Mouse (Mus musculus) stomach, embryonic 15.5 days (tissue): ENCODE measurements around the gene Garnl3. TPM values are rescaled to one million over a fixed set of nuclear protein-coding genes. Genes with fewer than 3 reads are reported as not detected.

Experiments used
- ATAC-seq: fragments of 200-750 bp; cut with Nextera tagmentation; 2 replicates; pipeline ENCODE4 v1.8.0; 2017; ENCODE audit warnings: low read depth, moderate number of reproducible peaks, moderate TSS enrichment; ENCODE audit not compliant: insufficient read depth, low FRiP score
- H3K27ac ChIP-seq: fragments of 300-500 bp; sonication (generic); 2 replicates; pipeline ENCODE4 v1.5.1; 2015; ENCODE audit warnings: mild to moderate bottlenecking, inconsistent platforms
- H3K27me3 ChIP-seq: fragments of 300-500 bp; sonication (generic); replicated peaks from 2 replicates; pipeline ENCODE4 v1.6.1; 2015; ENCODE audit warnings: inconsistent platforms
- H3K36me3 ChIP-seq: fragments of 300-500 bp; sonication (generic); 2 replicates; pipeline ENCODE4 v1.6.1; 2015; ENCODE audit warnings: inconsistent platforms
- H3K4me1 ChIP-seq: fragments of 300-500 bp; sonication (generic); 2 replicates; pipeline ENCODE4 v1.6.1; 2015; ENCODE audit warnings: inconsistent platforms
- H3K4me2 ChIP-seq: fragments of 300-500 bp; sonication (generic); 2 replicates; pipeline ENCODE4 v1.6.1; 2015; ENCODE audit warnings: mild to moderate bottlenecking, inconsistent platforms
- H3K4me3 ChIP-seq: fragments of 300-500 bp; sonication (generic); replicated peaks from 2 replicates; pipeline ENCODE4 v1.5.1; 2015; ENCODE audit warnings: inconsistent platforms
- H3K9ac ChIP-seq: fragments of 300-500 bp; sonication (generic); 2 replicates; pipeline ENCODE4 v1.6.1; 2015; ENCODE audit warnings: inconsistent platforms
- H3K9me3 ChIP-seq: fragments of 300-500 bp; sonication (generic); 2 replicates; pipeline ENCODE4 v1.6.1; 2016; ENCODE audit warnings: inconsistent platforms
- WGBS: fragments of 180-500 bp; shearing (Covaris S2); methylation state at CpG from one replicate; pipeline ENCODE4 v1.1.7; 2015; 5-methylcytosine and 5-hydroxymethylcytosine counted together
- polyA plus RNA-seq: library from polyadenylated mRNA; unstranded; fragments of >200 nt; fragmentation: Nextera tagmentation; extraction: Ambion mirVana; gene quantifications from 2 replicates; pipeline ENCODE4 v1.2.1, GENCODE M21; 2015

The Garnl3 gene
- 14.0 and 14.4 TPM in 2 replicates for polyA plus RNA-seq

GRCm38 (mm10) chr2:33131500-33132092 lies at the start of gene Garnl3:
Gene Garnl3 (minus strand): TSS chr2:33131654.
- H3K9ac ChIP-seq, result no peak within 1 kb of the TSS
- H3K4me1 ChIP-seq, result peaks cover 16% of the 10 kb centered on the region
- ATAC-seq, result peak; percentile 5
- H3K27me3 ChIP-seq, result 0 out of 2 replicates have a peak, but pooled peaks cover 3% of the 10 kb centered on the region
- no peaks in the 10 kb centered on the region for H3K36me3 ChIP-seq
- peak within 1 kb of the TSS; percentile 81 for H3K27ac ChIP-seq
- peak within 1 kb of the TSS; percentile 76 for H3K4me3 ChIP-seq
- under 1% methylated on average over 22 of the region's 22 CpGs for WGBS
- no peaks in the 10 kb centered on the region for H3K9me3 ChIP-seq
- H3K4me2 ChIP-seq, result peak within 1 kb of the TSS; percentile 91

GRCm38 (mm10) chr2:33179930-33180630 lies 48.6 kb upstream of the Garnl3 start:
- Histone ChIP-seq H3K27ac (peak overlapping the region; percentile 44; the same call in 1 of the 2 replicates), H3K4me2 (no peak overlapping the region), H3K4me3 (no peak overlapping the region), H3K9ac (no peak overlapping the region), H3K4me1 (peaks cover 27% of the 10 kb centered on the region), H3K27me3 (no peaks in the 10 kb centered on the region), H3K9me3 (no peaks in the 10 kb centered on the region), H3K36me3 (no peaks in the 10 kb centered on the region)
- ATAC-seq, result peak; percentile 23; the same call in 1 of the 2 replicates
- 47% methylated on average over 16 of the region's 16 CpGs for WGBS

GRCm38 (mm10) chr2:33179171-33179929 lies 47.9 kb upstream of the Garnl3 start:
- H3K4me1 ChIP-seq, result peaks cover 27% of the 10 kb centered on the region
- H3K9me3 ChIP-seq, result no peaks in the 10 kb centered on the region
- H3K9ac ChIP-seq, result no peak overlapping the region
- no peaks in the 10 kb centered on the region for H3K36me3 ChIP-seq
- H3K4me2 ChIP-seq, result no peak overlapping the region
- no peak overlapping the region for H3K4me3 ChIP-seq
- H3K27ac ChIP-seq, result peak overlapping the region; percentile 44
- 74% methylated on average over 14 of the region's 14 CpGs for WGBS
- no peaks in the 10 kb centered on the region for H3K27me3 ChIP-seq
- ATAC-seq, result no peak

GRCm38 (mm10) chr2:33178243-33178932 lies 46.9 kb upstream of the Garnl3 start:
- peak overlapping the region; percentile 62 for H3K27ac ChIP-seq
- no peak overlapping the region for H3K4me3 ChIP-seq
- no peaks in the 10 kb centered on the region for H3K9me3 ChIP-seq
- WGBS, result 61% methylated on average over 11 of the region's 11 CpGs
- no peaks in the 10 kb centered on the region for H3K27me3 ChIP-seq
- H3K4me1 ChIP-seq, result peaks cover 27% of the 10 kb centered on the region
- H3K9ac ChIP-seq, result no peak overlapping the region
- H3K36me3 ChIP-seq, result no peaks in the 10 kb centered on the region
- ATAC-seq, result peak; percentile 19; the same call in 1 of the 2 replicates
- no peak overlapping the region for H3K4me2 ChIP-seq

- Histone ChIP-seq H3K4me1 (peaks cover 27% of the 10 kb centered on the region), H3K4me2 (no peak overlapping the region), H3K9me3 (no peaks in the 10 kb centered on the region), H3K4me3 (no peak overlapping the region), H3K27me3 (no peaks in the 10 kb centered on the region), H3K36me3 (no peaks in the 10 kb centered on the region), H3K27ac (peak overlapping the region; percentile 62), H3K9ac (no peak overlapping the region)
- peak; percentile 34; the same call in 1 of the 2 replicates for ATAC-seq
- 40% methylated on average over 12 of the region's 12 CpGs for whole genome bisulfite sequencing
These were observed 46.2 kb upstream of the Garnl3 start for GRCm38 (mm10) chr2:33177443-33178242.

- WGBS, result 40% methylated on average over 2 of the region's 2 CpGs
- no peaks in the 10 kb centered on the region for H3K27me3 ChIP-seq
- no peak overlapping the region for H3K4me2 ChIP-seq
- no peak overlapping the region; the same call in 1 of the 2 replicates for H3K27ac ChIP-seq
- no peaks in the 10 kb centered on the region for H3K9me3 ChIP-seq
- no peak overlapping the region for H3K9ac ChIP-seq
- peaks cover 27% of the 10 kb centered on the region for H3K4me1 ChIP-seq
- no peak overlapping the region for H3K4me3 ChIP-seq
- no peak for ATAC-seq
- no peaks in the 10 kb centered on the region for H3K36me3 ChIP-seq
These were observed 45.5 kb upstream of the Garnl3 start for GRCm38 (mm10) chr2:33176921-33177320.

- Histone ChIP-seq H3K36me3 (no peaks in the 10 kb centered on the region), H3K9ac (no peak overlapping the region), H3K27me3 (no peaks in the 10 kb centered on the region), H3K27ac (no peak overlapping the region), H3K4me2 (no peak overlapping the region), H3K4me3 (no peak overlapping the region), H3K9me3 (no peaks in the 10 kb centered on the region), H3K4me1 (peaks cover 27% of the 10 kb centered on the region)
- WGBS, result 63% methylated on average over 7 of the region's 7 CpGs
- no peak for ATAC-seq
These were observed 45.1 kb upstream of the Garnl3 start for GRCm38 (mm10) chr2:33176516-33176915.

- Histone ChIP-seq H3K36me3 (no peaks in the 10 kb centered on the region), H3K9ac (no peak overlapping the region), H3K4me2 (no peak overlapping the region), H3K4me3 (no peak overlapping the region), H3K4me1 (peaks cover 12% of the 10 kb centered on the region), H3K27me3 (no peaks in the 10 kb centered on the region), H3K27ac (no peak overlapping the region), H3K9me3 (no peaks in the 10 kb centered on the region)
- WGBS, result 90% methylated on average over 7 of the region's 7 CpGs
- no peak for ATAC-seq
These were observed 42.2 kb upstream of the Garnl3 start for GRCm38 (mm10) chr2:33173686-33174085.

- Histone ChIP-seq H3K9ac (no peak overlapping the region), H3K9me3 (no peaks in the 10 kb centered on the region), H3K4me2 (no peak overlapping the region), H3K27me3 (no peaks in the 10 kb centered on the region), H3K4me1 (peaks cover 9% of the 10 kb centered on the region), H3K4me3 (no peak overlapping the region), H3K27ac (no peak overlapping the region), H3K36me3 (no peaks in the 10 kb centered on the region)
- no peak for ATAC-seq
- WGBS, result 78% methylated on average over 10 of the region's 10 CpGs
These were observed 41.7 kb upstream of the Garnl3 start for GRCm38 (mm10) chr2:33173126-33173525.

GRCm38 (mm10) chr2:33170777-33171565 lies 39.5 kb upstream of the Garnl3 start:
- H3K4me2 ChIP-seq, result no peak overlapping the region
- no peaks in the 10 kb centered on the region for H3K36me3 ChIP-seq
- no peak overlapping the region for H3K9ac ChIP-seq
- peak; percentile 43; the same call in 1 of the 2 replicates for ATAC-seq
- H3K27ac ChIP-seq, result no peak overlapping the region
- no peaks in the 10 kb centered on the region for H3K9me3 ChIP-seq
- H3K4me1 ChIP-seq, result peaks cover 9% of the 10 kb centered on the region; the same call in 1 of the 2 replicates
- no peak overlapping the region for H3K4me3 ChIP-seq
- no peaks in the 10 kb centered on the region for H3K27me3 ChIP-seq
- 57% methylated on average over 10 of the region's 10 CpGs for WGBS
